Mouse (Mus musculus) intestine, embryonic 14.5 days (tissue): ENCODE data around the gene Sgsm2. TPM values are rescaled to one million over a fixed set of nuclear protein-coding genes. Genes with fewer than 3 reads are reported as not detected.

Source experiments
- ATAC-seq: fragments of 200-750 bp; cut with Nextera tagmentation; replicated peaks from 2 replicates; pipeline ENCODE4 v1.8.0; 2017; ENCODE audit warnings: low read depth, moderate number of reproducible peaks, moderate TSS enrichment, moderate library complexity; ENCODE audit not compliant: low FRiP score, low TSS enrichment
- DNase-seq: peaks from one replicate; pipeline ENCODE4 v3.0.0-alpha.2; 2018; ENCODE audit warnings: low spot score
- H3K27ac ChIP-seq: fragments of 300-500 bp; sonication (generic); 2 replicates; pipeline ENCODE4 v1.5.1; 2014; ENCODE audit warnings: low read depth, mild to moderate bottlenecking, control low read depth
- H3K27me3 ChIP-seq: fragments of 300-500 bp; sonication (generic); replicated peaks from 2 replicates; pipeline ENCODE4 v1.6.1; 2014; ENCODE audit warnings: low read length, control low read depth; ENCODE audit not compliant: control insufficient read depth, insufficient read depth
- H3K36me3 ChIP-seq: fragments of 300-500 bp; sonication (generic); 2 replicates; pipeline ENCODE4 v1.6.1; 2014; ENCODE audit warnings: low read length, control low read depth; ENCODE audit not compliant: control insufficient read depth, insufficient read depth
- H3K4me1 ChIP-seq: fragments of 300-500 bp; sonication (generic); replicated peaks from 2 replicates; pipeline ENCODE4 v1.6.1; 2014; ENCODE audit warnings: low read length, control low read depth, mixed read lengths; ENCODE audit not compliant: control insufficient read depth, insufficient read depth
- H3K4me2 ChIP-seq: fragments of 300-500 bp; sonication (generic); 2 replicates; pipeline ENCODE4 v1.6.1; 2014; ENCODE audit warnings: low read length
- H3K4me3 ChIP-seq: fragments of 300-500 bp; sonication (generic); 2 replicates; pipeline ENCODE4 v1.5.1; 2014; ENCODE audit warnings: low read depth, low read length, control low read depth, mixed read lengths
- H3K9ac ChIP-seq: fragments of 300-500 bp; sonication (generic); 2 replicates; pipeline ENCODE4 v1.6.1; 2014; ENCODE audit warnings: mild to moderate bottlenecking, low read length
- H3K9me3 ChIP-seq: fragments of 300-500 bp; sonication (generic); 2 replicates; pipeline ENCODE4 v1.6.1; 2016; ENCODE audit warnings: low read length, control low read depth; ENCODE audit not compliant: control insufficient read depth
- WGBS: fragments of 180-500 bp; shearing (Covaris S2); extraction: QIAGEN DNeasy Blood & Tissue Kit; methylation state at CpG from one replicate; pipeline ENCODE4 v1.1.7; 2014; 5-methylcytosine and 5-hydroxymethylcytosine counted together
- polyA plus RNA-seq: library from polyadenylated mRNA; unstranded; fragments of >200 nt; fragmentation: Nextera tagmentation; extraction: Ambion mirVana; gene quantifications from 2 replicates; pipeline ENCODE4 v1.2.1, GENCODE M21; 2014

Sgsm2 gene
- polyA plus RNA-seq, 1 experiment from 2014 or later, result 6.2 TPM

GRCm38 (mm10) chr11:74862129-74862528 lies 34.7 kb downstream of the Sgsm2 start:
- no peak for DNase-seq
- no peaks in the 10 kb centered on the region for H3K27me3 ChIP-seq
- H3K4me2 ChIP-seq, result no peak overlapping the region
- H3K9ac ChIP-seq, result no peak overlapping the region
- 77% methylated on average over 5 of the region's 5 CpGs for WGBS
- H3K4me3 ChIP-seq, result no peak overlapping the region
- H3K4me1 ChIP-seq, result no peaks in the 10 kb centered on the region
- no peak overlapping the region for H3K27ac ChIP-seq
- no peak for ATAC-seq
- H3K36me3 ChIP-seq, result peaks cover 8% of the 10 kb centered on the region
- H3K9me3 ChIP-seq, result no peaks in the 10 kb centered on the region

- 82% methylated on average over 9 of the region's 9 CpGs for WGBS
- no peaks in the 10 kb centered on the region for H3K4me1 ChIP-seq
- no peak overlapping the region for H3K4me3 ChIP-seq
Measured at GRCm38 (mm10) chr11:74857756-74858155, 39.1 kb downstream of the Sgsm2 start.

GRCm38 (mm10) chr11:74850998-74851661 lies 45.7 kb downstream of the Sgsm2 start:
- DNase-seq, result no peak
- H3K27ac ChIP-seq, result no peak overlapping the region
- H3K4me3 ChIP-seq, result no peak overlapping the region
- H3K4me1 ChIP-seq, result no peaks in the 10 kb centered on the region
- H3K4me2 ChIP-seq, result no peak overlapping the region
- no peak for ATAC-seq
- peaks cover 12% of the 10 kb centered on the region for H3K36me3 ChIP-seq
- 81% methylated on average over 14 of the region's 14 CpGs for WGBS
- no peaks in the 10 kb centered on the region for H3K27me3 ChIP-seq
- no peak overlapping the region for H3K9ac ChIP-seq
- H3K9me3 ChIP-seq, result no peaks in the 10 kb centered on the region

More at GRCm38 (mm10) chr11:74857756-74858155, 39.1 kb downstream of the Sgsm2 start:
- Histone ChIP-seq H3K27me3 (no peaks in the 10 kb centered on the region), H3K9ac (no peak overlapping the region), H3K4me2 (no peak overlapping the region), H3K36me3 (peaks cover 5% of the 10 kb centered on the region), H3K9me3 (no peaks in the 10 kb centered on the region), H3K27ac (no peak overlapping the region)
- DNase-seq, result no peak
- no peak for ATAC-seq

GRCm38 (mm10) chr11:74847919-74848521 lies 48.8 kb downstream of the Sgsm2 start:
- DNase-seq (peak; percentile 88), ATAC-seq (peak; percentile 82)
- H3K9me3 ChIP-seq, result 0 out of 2 replicates have a peak, but pooled peaks cover 4% of the 10 kb centered on the region
- H3K9ac ChIP-seq, result no peak overlapping the region
- no peak overlapping the region for H3K27ac ChIP-seq
- H3K4me1 ChIP-seq, result no peaks in the 10 kb centered on the region; the same call in 1 of the 2 replicates
- H3K27me3 ChIP-seq, result no peaks in the 10 kb centered on the region
- H3K36me3 ChIP-seq, result peaks cover 13% of the 10 kb centered on the region
- no peak overlapping the region for H3K4me2 ChIP-seq
- H3K4me3 ChIP-seq, result no peak overlapping the region
- WGBS, result 5% methylated on average over 13 of the region's 13 CpGs

- no peak overlapping the region for H3K27ac ChIP-seq
Measured at GRCm38 (mm10) chr11:74845784-74846183, 51.1 kb downstream of the Sgsm2 start.

GRCm38 (mm10) chr11:74843761-74844160 lies 53.1 kb downstream of the Sgsm2 start:
- DNase-seq, result no peak
- H3K4me1 ChIP-seq, result peaks cover 6% of the 10 kb centered on the region
- 55% methylated on average over 5 of the region's 5 CpGs for WGBS
- no peak overlapping the region for H3K9ac ChIP-seq
- H3K27ac ChIP-seq, result no peak overlapping the region
- H3K4me3 ChIP-seq, result no peak overlapping the region
- no peak for ATAC-seq
- H3K9me3 ChIP-seq, result 0 out of 2 replicates have a peak, but pooled peaks cover 4% of the 10 kb centered on the region
- no peaks in the 10 kb centered on the region for H3K27me3 ChIP-seq
- H3K36me3 ChIP-seq, result peaks cover 16% of the 10 kb centered on the region
- H3K4me2 ChIP-seq, result no peak overlapping the region

More at GRCm38 (mm10) chr11:74845784-74846183, 51.1 kb downstream of the Sgsm2 start:
- Histone ChIP-seq H3K9ac (no peak overlapping the region), H3K27me3 (no peaks in the 10 kb centered on the region), H3K36me3 (peaks cover 16% of the 10 kb centered on the region), H3K4me1 (no peaks in the 10 kb centered on the region; the same call in 1 of the 2 replicates), H3K4me3 (no peak overlapping the region), H3K9me3 (0 out of 2 replicates have a peak, but pooled peaks cover 4% of the 10 kb centered on the region), H3K4me2 (no peak overlapping the region)
- no peak for DNase-seq
- ATAC-seq, result no peak
- WGBS, result 66% methylated on average over 3 of the region's 3 CpGs

- no peak for ATAC-seq
- no peak overlapping the region for H3K27ac ChIP-seq
- H3K4me2 ChIP-seq, result no peak overlapping the region
- peaks cover 6% of the 10 kb centered on the region for H3K4me1 ChIP-seq
- H3K36me3 ChIP-seq, result peaks cover 16% of the 10 kb centered on the region
- 0 out of 2 replicates have a peak, but pooled peaks cover 4% of the 10 kb centered on the region for H3K9me3 ChIP-seq
- H3K9ac ChIP-seq, result no peak overlapping the region
- DNase-seq, result no peak
- H3K27me3 ChIP-seq, result no peaks in the 10 kb centered on the region
- WGBS, result 79% methylated on average over 2 of the region's 2 CpGs
- H3K4me3 ChIP-seq, result no peak overlapping the region
Measured at GRCm38 (mm10) chr11:74843435-74843714, 53.5 kb downstream of the Sgsm2 start.

- no peak overlapping the region for H3K4me3 ChIP-seq
- ATAC-seq, result no peak
- no peaks in the 10 kb centered on the region for H3K27me3 ChIP-seq
- no peak overlapping the region for H3K27ac ChIP-seq
- no peak overlapping the region for H3K4me2 ChIP-seq
- no peak overlapping the region for H3K9ac ChIP-seq
- DNase-seq, result no peak
- WGBS, result 90% methylated on average over 22 of the region's 22 CpGs
- 0 out of 2 replicates have a peak, but pooled peaks cover 4% of the 10 kb centered on the region for H3K9me3 ChIP-seq
- peaks cover 6% of the 10 kb centered on the region for H3K4me1 ChIP-seq
- H3K36me3 ChIP-seq, result peaks cover 16% of the 10 kb centered on the region
Measured at GRCm38 (mm10) chr11:74842656-74843434, 54.0 kb downstream of the Sgsm2 start.
